Mouse (Mus musculus) forelimb bud, embryonic 11.5 days (tissue): ENCODE measurements at regions not wholly inside any gene's neighbourhood (a gene's known extent, or its start where the extent isn't known, plus 50 kb on each side); places are given as distances from the start of the nearest gene placed in this dataset.

ENCODE experiments used
- DNase-seq: peaks from one replicate; pipeline ENCODE4 v3.0.0-alpha.2; 2012; ENCODE audit warnings: low read depth, low spot score

DNA sequence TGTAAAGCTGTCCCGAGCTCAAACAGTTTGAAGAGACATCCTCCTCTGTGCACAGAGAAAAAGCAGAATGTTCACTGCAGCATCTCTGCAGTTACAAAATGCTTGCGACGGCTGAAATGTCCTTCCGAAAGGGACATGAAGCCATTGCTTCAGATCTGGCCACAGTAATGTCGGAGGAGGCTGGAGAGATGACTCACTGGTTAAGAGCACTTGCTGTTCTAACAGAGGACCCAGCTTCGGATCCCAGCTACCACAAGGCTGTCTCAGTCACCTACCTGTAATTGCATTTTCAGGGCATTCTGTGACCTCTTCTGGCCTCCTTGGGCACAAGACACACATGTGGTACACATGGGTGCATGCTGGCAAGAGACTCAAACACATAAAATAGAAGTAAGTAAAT lies 63.5 kb upstream of the Nr5a2 start:
- no peak for DNase-seq

DNA sequence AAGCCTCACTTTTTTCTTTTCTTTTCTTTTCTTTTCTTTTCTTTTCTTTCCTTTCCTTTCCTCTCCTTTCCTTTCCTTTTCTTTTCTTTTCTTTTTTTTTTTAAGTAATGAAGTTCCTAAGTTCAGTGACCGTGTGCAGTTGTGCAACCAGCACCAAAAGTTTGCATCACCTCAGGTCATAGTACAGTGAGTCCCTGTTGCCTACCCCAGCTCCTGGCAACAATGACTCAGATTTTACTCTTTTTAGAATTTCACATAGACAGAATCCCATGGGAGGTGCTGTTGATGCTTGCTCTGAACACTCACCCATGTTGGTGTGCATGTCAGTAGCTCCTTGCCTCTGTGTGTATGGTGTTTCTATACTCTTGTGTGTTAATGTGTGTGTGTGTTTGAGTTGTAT lies 60.3 kb upstream of the Nr5a2 start:
- DNase-seq, result no peak

DNA sequence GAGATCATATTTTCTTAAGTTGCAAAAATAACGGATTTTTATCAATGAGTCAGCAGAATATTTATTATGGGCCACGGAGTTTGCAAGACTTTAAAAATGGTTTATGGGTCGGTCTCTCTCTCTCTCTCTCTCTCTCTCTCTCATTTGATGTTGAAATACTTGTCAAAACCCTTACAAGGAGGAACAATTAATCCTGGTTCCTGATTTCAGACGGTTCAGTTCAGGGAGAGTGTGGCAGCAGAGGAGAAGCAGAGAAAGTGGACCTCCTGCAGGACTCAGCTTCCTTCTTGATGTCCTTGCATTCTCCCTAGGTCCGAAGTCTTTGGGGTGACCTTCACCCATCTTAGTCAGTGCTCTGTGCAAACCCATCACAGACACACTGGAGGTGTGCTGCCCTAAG lies 57.4 kb upstream of the Nr5a2 start:
- DNase-seq, result no peak

DNA sequence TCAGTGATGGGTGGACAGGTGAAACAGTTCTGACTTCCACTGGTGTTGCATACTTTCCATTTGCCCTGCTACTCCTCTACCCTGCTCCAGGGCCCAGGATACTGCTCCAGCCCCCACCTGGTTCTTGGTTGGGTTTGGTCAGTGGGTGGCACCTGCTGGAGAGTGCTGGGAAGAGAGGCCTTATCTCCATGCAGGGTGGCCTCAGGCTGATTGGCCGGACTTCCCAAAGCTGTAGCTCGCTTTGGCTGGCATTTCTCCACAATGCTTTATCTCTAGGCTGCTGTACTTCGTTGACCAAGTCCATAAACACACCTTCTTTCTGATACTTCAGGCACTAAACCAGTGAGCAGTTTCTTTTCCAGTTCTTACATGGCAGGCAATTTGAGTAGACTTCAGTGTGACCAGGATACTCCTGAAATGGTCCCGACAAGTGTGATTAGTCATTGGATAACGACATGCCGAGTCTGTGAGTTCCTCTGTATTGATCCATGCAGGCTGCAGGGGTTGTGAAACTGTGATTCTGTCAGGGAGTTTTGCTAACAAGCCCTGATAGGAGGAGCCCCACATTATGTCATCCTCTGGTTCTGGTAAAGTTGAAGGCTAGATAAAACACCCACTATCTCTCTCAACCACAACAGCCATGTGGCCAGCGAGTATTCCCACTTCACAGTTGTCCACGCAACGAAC lies 50.1 kb upstream of the Nr5a2 start:
- no peak for DNase-seq
